Mouse (Mus musculus) limb, embryonic 13.5 days (tissue): Measurements from ENCODE around the gene Fbxo47. TPM values are rescaled to one million over a fixed set of nuclear protein-coding genes. Genes with fewer than 3 reads are reported as not detected.

Experiments
- ATAC-seq: fragments of 200-750 bp; cut with Nextera tagmentation; 2 replicates; pipeline ENCODE4 v1.8.0; 2017; ENCODE audit warnings: low read depth, moderate number of reproducible peaks, moderate TSS enrichment; ENCODE audit not compliant: low FRiP score
- H3K27ac ChIP-seq: fragments of 300-500 bp; sonication (generic); 2 replicates; pipeline ENCODE4 v1.5.1; 2015; ENCODE audit warnings: inconsistent platforms, mild to moderate bottlenecking, moderate library complexity
- H3K27me3 ChIP-seq: fragments of 300-500 bp; sonication (generic); 2 replicates; pipeline ENCODE4 v1.6.1; 2015; ENCODE audit warnings: mild to moderate bottlenecking, inconsistent platforms
- H3K36me3 ChIP-seq: fragments of 300-500 bp; sonication (generic); 2 replicates; pipeline ENCODE4 v1.6.1; 2015; ENCODE audit warnings: inconsistent platforms, mild to moderate bottlenecking, moderate library complexity
- H3K4me1 ChIP-seq: fragments of 300-500 bp; sonication (generic); 2 replicates; pipeline ENCODE4 v1.6.1; 2015; ENCODE audit warnings: inconsistent platforms
- H3K4me2 ChIP-seq: fragments of 300-500 bp; sonication (generic); replicated peaks from 2 replicates; pipeline ENCODE4 v1.6.1; 2015; ENCODE audit warnings: inconsistent platforms, mild to moderate bottlenecking, moderate library complexity
- H3K4me3 ChIP-seq: fragments of 300-500 bp; sonication (generic); 2 replicates; pipeline ENCODE4 v1.5.1; 2015; ENCODE audit warnings: moderate library complexity, mild to moderate bottlenecking, inconsistent platforms
- H3K9ac ChIP-seq: fragments of 300-500 bp; sonication (generic); 2 replicates; pipeline ENCODE4 v1.6.1; 2015; ENCODE audit warnings: mild to moderate bottlenecking, inconsistent platforms
- H3K9me3 ChIP-seq: fragments of 300-500 bp; sonication (generic); 2 replicates; pipeline ENCODE4 v1.6.1; 2016; ENCODE audit warnings: inconsistent platforms
- WGBS: fragments of 180-500 bp; shearing (Covaris S2); methylation state at CpG from one replicate; pipeline ENCODE4 v1.1.7; 2015; 5-methylcytosine and 5-hydroxymethylcytosine counted together
- polyA plus RNA-seq: library from polyadenylated mRNA; unstranded; fragments of >200 nt; fragmentation: Nextera tagmentation; extraction: Ambion mirVana; gene quantifications from 2 replicates; pipeline ENCODE4 v1.2.1, GENCODE M21; 2015

The Fbxo47 gene
- polyA plus RNA-seq, 1 experiment from 2014 or later: 0.37 TPM

- no peak for ATAC-seq
- Histone ChIP-seq H3K4me3 (no peak overlapping the region), H3K9ac (no peak overlapping the region), H3K27me3 (no peaks in the 10 kb centered on the region), H3K36me3 (peaks cover 90% of the 10 kb centered on the region), H3K4me1 (no peaks in the 10 kb centered on the region), H3K9me3 (no peaks in the 10 kb centered on the region), H3K27ac (no peak overlapping the region), H3K4me2 (no peak overlapping the region)
- 76% methylated on average over 7 of the region's 7 CpGs for WGBS
These were observed 57.5 kb downstream of the Fbxo47 start for GRCm38 (mm10) chr11:97826414-97826813.

GRCm38 (mm10) chr11:97825971-97826370, 58.0 kb downstream of the Fbxo47 start:
- no peaks in the 10 kb centered on the region for H3K4me1 ChIP-seq
- H3K9ac ChIP-seq: no peak overlapping the region
- 88% methylated on average over 9 of the region's 9 CpGs for WGBS
- H3K4me3 ChIP-seq: no peak overlapping the region
- ATAC-seq: no peak
- H3K9me3 ChIP-seq: no peaks in the 10 kb centered on the region
- H3K36me3 ChIP-seq: peaks cover 91% of the 10 kb centered on the region
- no peak overlapping the region for H3K4me2 ChIP-seq
- no peak overlapping the region for H3K27ac ChIP-seq
- no peaks in the 10 kb centered on the region for H3K27me3 ChIP-seq

GRCm38 (mm10) chr11:97825295-97825694, 58.7 kb downstream of the Fbxo47 start:
- WGBS: 81% methylated on average over 10 of the region's 10 CpGs
- Histone ChIP-seq H3K9ac (no peak overlapping the region), H3K27ac (no peak overlapping the region), H3K36me3 (peaks cover 91% of the 10 kb centered on the region), H3K9me3 (no peaks in the 10 kb centered on the region), H3K27me3 (no peaks in the 10 kb centered on the region), H3K4me3 (no peak overlapping the region), H3K4me2 (no peak overlapping the region), H3K4me1 (no peaks in the 10 kb centered on the region)
- ATAC-seq: no peak

- WGBS: 69% methylated on average over 6 of the region's 6 CpGs
These were observed 59.1 kb downstream of the Fbxo47 start for GRCm38 (mm10) chr11:97824895-97825294.

GRCm38 (mm10) chr11:97824168-97824567, 59.8 kb downstream of the Fbxo47 start:
- Histone ChIP-seq H3K27me3 (no peaks in the 10 kb centered on the region), H3K27ac (no peak overlapping the region), H3K4me1 (peaks cover 5% of the 10 kb centered on the region; the same call in 1 of the 2 replicates), H3K4me2 (no peak overlapping the region), H3K4me3 (no peak overlapping the region), H3K36me3 (peaks cover 91% of the 10 kb centered on the region), H3K9ac (no peak overlapping the region), H3K9me3 (no peaks in the 10 kb centered on the region)
- 96% methylated on average over 11 of the region's 11 CpGs for WGBS
- no peak for ATAC-seq

More at GRCm38 (mm10) chr11:97824895-97825294, 59.1 kb downstream of the Fbxo47 start:
- Histone ChIP-seq H3K27me3 (no peaks in the 10 kb centered on the region), H3K4me3 (no peak overlapping the region), H3K36me3 (peaks cover 91% of the 10 kb centered on the region), H3K4me1 (peaks cover 2% of the 10 kb centered on the region; the same call in 1 of the 2 replicates), H3K27ac (no peak overlapping the region), H3K9me3 (no peaks in the 10 kb centered on the region), H3K9ac (no peak overlapping the region), H3K4me2 (no peak overlapping the region)
- no peak for ATAC-seq

GRCm38 (mm10) chr11:97822840-97823603, 60.9 kb downstream of the Fbxo47 start:
- peaks cover 92% of the 10 kb centered on the region for H3K36me3 ChIP-seq
- ATAC-seq: no peak

GRCm38 (mm10) chr11:97821401-97822064, 62.4 kb downstream of the Fbxo47 start:
- Histone ChIP-seq H3K4me3 (no peak overlapping the region), H3K36me3 (peaks cover 92% of the 10 kb centered on the region), H3K9me3 (no peaks in the 10 kb centered on the region), H3K27me3 (no peaks in the 10 kb centered on the region), H3K27ac (no peak overlapping the region), H3K9ac (no peak overlapping the region), H3K4me1 (peaks cover 29% of the 10 kb centered on the region), H3K4me2 (no peak overlapping the region)
- ATAC-seq: no peak
- 93% methylated on average over 8 of the region's 8 CpGs for WGBS

More at GRCm38 (mm10) chr11:97822840-97823603, 60.9 kb downstream of the Fbxo47 start:
- no peak overlapping the region for H3K4me3 ChIP-seq
- no peaks in the 10 kb centered on the region for H3K9me3 ChIP-seq
- H3K27me3 ChIP-seq: no peaks in the 10 kb centered on the region
- no peak overlapping the region for H3K4me2 ChIP-seq
- H3K27ac ChIP-seq: no peak overlapping the region
- WGBS: 79% methylated on average over 20 of the region's 20 CpGs
- H3K9ac ChIP-seq: 0 out of 2 replicates have a peak overlapping the region, but pooled peaks have one; percentile 31
- H3K4me1 ChIP-seq: peaks cover 14% of the 10 kb centered on the region

- peaks cover 92% of the 10 kb centered on the region for H3K36me3 ChIP-seq
- no peak for ATAC-seq
- no peak overlapping the region for H3K4me3 ChIP-seq
- H3K9ac ChIP-seq: no peak overlapping the region
- H3K9me3 ChIP-seq: no peaks in the 10 kb centered on the region
- H3K4me2 ChIP-seq: no peak overlapping the region
- H3K27ac ChIP-seq: no peak overlapping the region
- WGBS: 71% methylated on average over 4 of the region's 4 CpGs
- peaks cover 36% of the 10 kb centered on the region for H3K4me1 ChIP-seq
- no peaks in the 10 kb centered on the region for H3K27me3 ChIP-seq
These were observed 63.1 kb downstream of the Fbxo47 start for GRCm38 (mm10) chr11:97820840-97821239.

- Histone ChIP-seq H3K4me3 (no peak overlapping the region), H3K9ac (no peak overlapping the region), H3K27ac (no peak overlapping the region), H3K4me2 (no peak overlapping the region), H3K36me3 (peaks cover 92% of the 10 kb centered on the region), H3K9me3 (no peaks in the 10 kb centered on the region), H3K27me3 (no peaks in the 10 kb centered on the region), H3K4me1 (peaks cover 45% of the 10 kb centered on the region)
- 63% methylated on average over 5 of the region's 5 CpGs for WGBS
- no peak for ATAC-seq
These were observed 64.0 kb downstream of the Fbxo47 start for GRCm38 (mm10) chr11:97819923-97820322.

- H3K4me3 ChIP-seq: no peak overlapping the region
- no peaks in the 10 kb centered on the region for H3K9me3 ChIP-seq
- no peak overlapping the region for H3K27ac ChIP-seq
- 52% methylated on average over 4 of the region's 4 CpGs for WGBS
- no peak overlapping the region for H3K9ac ChIP-seq
- peaks cover 45% of the 10 kb centered on the region for H3K4me1 ChIP-seq
- H3K36me3 ChIP-seq: peaks cover 92% of the 10 kb centered on the region
- ATAC-seq: no peak
- H3K27me3 ChIP-seq: no peaks in the 10 kb centered on the region
- no peak overlapping the region for H3K4me2 ChIP-seq
These were observed 64.9 kb downstream of the Fbxo47 start for GRCm38 (mm10) chr11:97819102-97819501.

GRCm38 (mm10) chr11:97818571-97818970, 65.4 kb downstream of the Fbxo47 start:
- H3K36me3 ChIP-seq: peaks cover 94% of the 10 kb centered on the region
- H3K27me3 ChIP-seq: no peaks in the 10 kb centered on the region
- peaks cover 46% of the 10 kb centered on the region for H3K4me1 ChIP-seq
- peak overlapping the region; percentile 20; the same call in 1 of the 2 replicates for H3K9ac ChIP-seq
- peak overlapping the region; percentile 72; the same call in 1 of the 2 replicates for H3K27ac ChIP-seq
- WGBS: 10% methylated on average over 4 of the region's 4 CpGs
- H3K4me2 ChIP-seq: no peak overlapping the region
- no peak for ATAC-seq
- no peak overlapping the region for H3K4me3 ChIP-seq
- no peaks in the 10 kb centered on the region for H3K9me3 ChIP-seq

- no peak for ATAC-seq
- WGBS: 43% methylated on average over 6 of the region's 6 CpGs
- Histone ChIP-seq H3K27ac (no peak overlapping the region), H3K9me3 (no peaks in the 10 kb centered on the region), H3K36me3 (peaks cover 95% of the 10 kb centered on the region), H3K9ac (0 out of 2 replicates have a peak overlapping the region, but pooled peaks have one; percentile 20), H3K4me2 (no peak overlapping the region), H3K4me3 (no peak overlapping the region), H3K27me3 (no peaks in the 10 kb centered on the region), H3K4me1 (peaks cover 52% of the 10 kb centered on the region)
These were observed 66.0 kb downstream of the Fbxo47 start for GRCm38 (mm10) chr11:97818003-97818402.
